Mouse (Mus musculus): ENCODE data around the gene Dhx15. TPM values are rescaled to one million over a fixed set of nuclear protein-coding genes. Genes with fewer than 3 reads are reported as not detected.

Dhx15 gene
- polyA plus RNA-seq, 1 experiment, result 67.2 TPM

GRCm38 (mm10) chr5:52131389-52131788, 58.9 kb downstream of the Dhx15 start:
- Histone ChIP-seq H3K79me2 (ENCODE audit: control insufficient read depth, insufficient read depth) (no peaks in the 10 kb centered on the region), H3ac (ENCODE audit: control insufficient read depth, insufficient read length, low read depth) (no peak overlapping the region), H3K4me3 (ENCODE audit: insufficient read depth, poor library complexity, severe bottlenecking) (no peak overlapping the region), H3K79me3 (ENCODE audit: low read depth) (no peaks in the 10 kb centered on the region), H3K27me3 (ENCODE audit: control insufficient read depth, insufficient read depth, insufficient read length) (no peaks in the 10 kb centered on the region), H3K36me3 (ENCODE audit: control insufficient read depth, insufficient read depth) (peaks cover 7% of the 10 kb centered on the region)
- TF ChIP-seq MAX (IDR thresholded peaks at IDR 0.05) (no peak), FOSL1 (IDR thresholded peaks at IDR 0.05; ENCODE audit: insufficient read depth, low read length, poor library complexity, severe bottlenecking) (no peak), CEBPB (IDR thresholded peaks at IDR 0.05; ENCODE audit: low read depth) (no peak), MYOG (IDR thresholded peaks at IDR 0.05; ENCODE audit: control insufficient read depth, extremely low read depth, insufficient read length) (no peak), MYOD1 (IDR thresholded peaks at IDR 0.05; ENCODE audit: control insufficient read depth, insufficient read length, low read depth) (no peak), USF1 (IDR thresholded peaks at IDR 0.05; ENCODE audit: low read depth) (no peak), CTCF (IDR thresholded peaks at IDR 0.05; ENCODE audit: control insufficient read depth, insufficient read depth, insufficient read length) (no peak)

- no peak for TF ChIP-seq FOSL1 (IDR thresholded peaks at IDR 0.05; ENCODE audit: insufficient read depth, low read length, poor library complexity, severe bottlenecking)
- no peak for TF ChIP-seq CTCF (IDR thresholded peaks at IDR 0.05; ENCODE audit: control insufficient read depth, insufficient read depth, insufficient read length)
- TF ChIP-seq CEBPB (IDR thresholded peaks at IDR 0.05; ENCODE audit: low read depth), result no peak
- no peak for TF ChIP-seq MYOG (IDR thresholded peaks at IDR 0.05; ENCODE audit: control insufficient read depth, extremely low read depth, insufficient read length)
- TF ChIP-seq MAX (IDR thresholded peaks at IDR 0.05), result no peak
- TF ChIP-seq USF1 (IDR thresholded peaks at IDR 0.05; ENCODE audit: low read depth), result no peak
- no peak for TF ChIP-seq MYOD1 (IDR thresholded peaks at IDR 0.05; ENCODE audit: control insufficient read depth, insufficient read length, low read depth)
These were observed 59.8 kb downstream of the Dhx15 start for GRCm38 (mm10) chr5:52130496-52130895.

GRCm38 (mm10) chr5:52126263-52126662, 64.1 kb downstream of the Dhx15 start:
- no peaks in the 10 kb centered on the region for H3K79me2 ChIP-seq (ENCODE audit: control insufficient read depth, insufficient read depth)
- peaks cover under 1% of the 10 kb centered on the region for H3K36me3 ChIP-seq (ENCODE audit: control insufficient read depth, insufficient read depth)
- no peak overlapping the region for H3ac ChIP-seq (ENCODE audit: control insufficient read depth, insufficient read length, low read depth)
- no peaks in the 10 kb centered on the region for H3K79me3 ChIP-seq (ENCODE audit: low read depth)
- no peaks in the 10 kb centered on the region for H3K27me3 ChIP-seq (ENCODE audit: control insufficient read depth, insufficient read depth, insufficient read length)
- H3K4me3 ChIP-seq (ENCODE audit: insufficient read depth, poor library complexity, severe bottlenecking), result no peak overlapping the region
- TF ChIP-seq CEBPB (IDR thresholded peaks at IDR 0.05; ENCODE audit: low read depth), result no peak
- TF ChIP-seq FOSL1 (IDR thresholded peaks at IDR 0.05; ENCODE audit: insufficient read depth, low read length, poor library complexity, severe bottlenecking), result no peak
- no peak for TF ChIP-seq MAX (IDR thresholded peaks at IDR 0.05)
- no peak for TF ChIP-seq USF1 (IDR thresholded peaks at IDR 0.05; ENCODE audit: low read depth)
- no peak for TF ChIP-seq CTCF (IDR thresholded peaks at IDR 0.05; ENCODE audit: control insufficient read depth, insufficient read depth, insufficient read length)
- TF ChIP-seq MYOG (IDR thresholded peaks at IDR 0.05; ENCODE audit: control insufficient read depth, extremely low read depth, insufficient read length), result no peak
- TF ChIP-seq MYOD1 (IDR thresholded peaks at IDR 0.05; ENCODE audit: control insufficient read depth, insufficient read length, low read depth), result no peak

More at GRCm38 (mm10) chr5:52130496-52130895, 59.8 kb downstream of the Dhx15 start:
- Histone ChIP-seq H3ac (ENCODE audit: control insufficient read depth, insufficient read length, low read depth) (no peak overlapping the region), H3K36me3 (ENCODE audit: control insufficient read depth, insufficient read depth) (peaks cover 7% of the 10 kb centered on the region), H3K79me2 (ENCODE audit: control insufficient read depth, insufficient read depth) (no peaks in the 10 kb centered on the region), H3K4me3 (ENCODE audit: insufficient read depth, poor library complexity, severe bottlenecking) (no peak overlapping the region), H3K27me3 (ENCODE audit: control insufficient read depth, insufficient read depth, insufficient read length) (no peaks in the 10 kb centered on the region), H3K79me3 (ENCODE audit: low read depth) (no peaks in the 10 kb centered on the region)

- H3K79me2 ChIP-seq (ENCODE audit: control insufficient read depth, insufficient read depth), result no peaks in the 10 kb centered on the region
- TF ChIP-seq MYOD1 (IDR thresholded peaks at IDR 0.05; ENCODE audit: control insufficient read depth, insufficient read length, low read depth) (no peak), USF1 (IDR thresholded peaks at IDR 0.05; ENCODE audit: low read depth) (no peak), MYOG (IDR thresholded peaks at IDR 0.05; ENCODE audit: control insufficient read depth, extremely low read depth, insufficient read length) (no peak), CTCF (IDR thresholded peaks at IDR 0.05; ENCODE audit: control insufficient read depth, insufficient read depth, insufficient read length) (no peak), FOSL1 (IDR thresholded peaks at IDR 0.05; ENCODE audit: insufficient read depth, low read length, poor library complexity, severe bottlenecking) (no peak), CEBPB (IDR thresholded peaks at IDR 0.05; ENCODE audit: low read depth) (no peak), MAX (IDR thresholded peaks at IDR 0.05) (no peak)
These were observed 64.5 kb downstream of the Dhx15 start for GRCm38 (mm10) chr5:52125854-52126253.

GRCm38 (mm10) chr5:52122146-52122545, 68.2 kb downstream of the Dhx15 start:
- Histone ChIP-seq H3ac (ENCODE audit: control insufficient read depth, insufficient read length, low read depth) (no peak overlapping the region), H3K79me2 (ENCODE audit: control insufficient read depth, insufficient read depth) (no peaks in the 10 kb centered on the region), H3K36me3 (ENCODE audit: control insufficient read depth, insufficient read depth) (no peaks in the 10 kb centered on the region), H3K27me3 (ENCODE audit: control insufficient read depth, insufficient read depth, insufficient read length) (no peaks in the 10 kb centered on the region), H3K4me3 (ENCODE audit: insufficient read depth, poor library complexity, severe bottlenecking) (no peak overlapping the region), H3K79me3 (ENCODE audit: low read depth) (no peaks in the 10 kb centered on the region)
- no peak for TF ChIP-seq FOSL1 (IDR thresholded peaks at IDR 0.05; ENCODE audit: insufficient read depth, low read length, poor library complexity, severe bottlenecking)
- TF ChIP-seq CTCF (IDR thresholded peaks at IDR 0.05; ENCODE audit: control insufficient read depth, insufficient read depth, insufficient read length), result no peak
- no peak for TF ChIP-seq CEBPB (IDR thresholded peaks at IDR 0.05; ENCODE audit: low read depth)
- TF ChIP-seq MYOG (IDR thresholded peaks at IDR 0.05; ENCODE audit: control insufficient read depth, extremely low read depth, insufficient read length), result no peak
- TF ChIP-seq USF1 (IDR thresholded peaks at IDR 0.05; ENCODE audit: low read depth), result no peak
- TF ChIP-seq MAX (IDR thresholded peaks at IDR 0.05), result no peak
- no peak for TF ChIP-seq MYOD1 (IDR thresholded peaks at IDR 0.05; ENCODE audit: control insufficient read depth, insufficient read length, low read depth)

More at GRCm38 (mm10) chr5:52125854-52126253, 64.5 kb downstream of the Dhx15 start:
- no peak overlapping the region for H3ac ChIP-seq (ENCODE audit: control insufficient read depth, insufficient read length, low read depth)
- H3K79me3 ChIP-seq (ENCODE audit: low read depth), result no peaks in the 10 kb centered on the region
- H3K27me3 ChIP-seq (ENCODE audit: control insufficient read depth, insufficient read depth, insufficient read length), result no peaks in the 10 kb centered on the region
- H3K36me3 ChIP-seq (ENCODE audit: control insufficient read depth, insufficient read depth), result no peaks in the 10 kb centered on the region
- no peak overlapping the region for H3K4me3 ChIP-seq (ENCODE audit: insufficient read depth, poor library complexity, severe bottlenecking)
